Mouse (Mus musculus): Measurements from ENCODE around the gene Snx21.

Gene Snx21

DNA sequence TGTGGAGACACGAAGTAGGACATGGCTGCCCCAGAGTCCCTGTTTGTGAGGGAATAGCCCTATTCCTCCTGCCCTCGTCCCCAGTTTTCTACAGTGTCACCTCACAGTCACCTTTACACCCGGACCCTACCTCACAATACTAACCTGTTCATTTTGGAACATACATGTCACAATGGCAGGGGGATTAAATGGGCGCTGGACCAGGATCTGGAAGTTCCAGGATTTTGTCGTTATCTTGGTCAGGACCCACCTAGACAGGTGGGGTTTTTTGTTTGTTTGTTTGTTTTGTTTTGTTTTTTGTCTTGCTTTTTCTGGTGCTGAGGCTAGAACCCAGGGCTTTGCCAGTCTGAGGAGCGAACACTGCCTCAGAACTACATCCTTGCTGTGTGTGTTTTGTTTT is 42.8 kb downstream of the Snx21 start, which contains the start of gene Spata25:
TSS of gene Spata25 (minus strand) at position 101 of the 400 bp plus-strand sequence.
- DNase-seq (ENCODE audit: low read depth, low spot score), result no peak

DNA sequence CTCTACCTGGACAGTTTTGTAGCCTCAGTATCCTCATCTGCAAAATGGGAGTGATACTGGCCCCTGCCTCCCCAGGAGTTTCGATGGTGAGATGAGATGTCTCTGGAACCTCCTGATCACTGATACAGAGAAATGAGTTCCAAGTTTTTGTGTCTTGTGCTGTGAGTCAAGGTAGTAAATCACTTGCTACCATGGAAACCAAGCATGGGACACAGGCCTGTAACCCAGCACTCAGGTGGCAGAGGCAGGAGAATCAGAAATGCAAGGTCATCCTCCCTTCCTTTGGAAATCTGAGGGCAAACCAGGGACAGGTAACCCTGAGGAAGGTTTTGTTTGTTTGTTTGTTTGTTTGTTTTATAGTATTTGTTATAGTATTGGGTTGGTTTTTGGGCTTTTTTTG is 43.5 kb downstream of the Snx21 start:
- DNase-seq (ENCODE audit: low read depth, low spot score), result peak; percentile 52

DNA sequence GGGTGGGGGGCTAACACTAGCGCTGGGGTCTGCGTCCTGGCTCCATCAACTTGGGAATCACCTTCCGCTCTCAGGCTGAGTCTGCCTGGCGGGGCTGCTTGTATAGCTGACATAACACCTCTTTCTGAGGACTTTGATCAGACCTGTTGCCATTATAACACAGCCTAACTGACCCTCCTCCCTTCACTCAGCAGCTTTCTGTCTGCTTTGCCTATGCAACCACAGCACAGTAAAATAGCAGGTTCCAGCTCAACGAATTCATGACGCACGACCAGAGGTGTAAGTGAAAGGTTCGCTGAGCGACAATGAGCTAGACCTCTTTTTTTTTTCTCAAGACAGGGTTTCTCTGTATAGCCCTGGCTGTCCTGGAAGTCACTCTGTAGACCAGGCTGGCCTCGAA is 45.4 kb downstream of the Snx21 start:
- DNase-seq (ENCODE audit: low read depth, low spot score), result no peak

DNA sequence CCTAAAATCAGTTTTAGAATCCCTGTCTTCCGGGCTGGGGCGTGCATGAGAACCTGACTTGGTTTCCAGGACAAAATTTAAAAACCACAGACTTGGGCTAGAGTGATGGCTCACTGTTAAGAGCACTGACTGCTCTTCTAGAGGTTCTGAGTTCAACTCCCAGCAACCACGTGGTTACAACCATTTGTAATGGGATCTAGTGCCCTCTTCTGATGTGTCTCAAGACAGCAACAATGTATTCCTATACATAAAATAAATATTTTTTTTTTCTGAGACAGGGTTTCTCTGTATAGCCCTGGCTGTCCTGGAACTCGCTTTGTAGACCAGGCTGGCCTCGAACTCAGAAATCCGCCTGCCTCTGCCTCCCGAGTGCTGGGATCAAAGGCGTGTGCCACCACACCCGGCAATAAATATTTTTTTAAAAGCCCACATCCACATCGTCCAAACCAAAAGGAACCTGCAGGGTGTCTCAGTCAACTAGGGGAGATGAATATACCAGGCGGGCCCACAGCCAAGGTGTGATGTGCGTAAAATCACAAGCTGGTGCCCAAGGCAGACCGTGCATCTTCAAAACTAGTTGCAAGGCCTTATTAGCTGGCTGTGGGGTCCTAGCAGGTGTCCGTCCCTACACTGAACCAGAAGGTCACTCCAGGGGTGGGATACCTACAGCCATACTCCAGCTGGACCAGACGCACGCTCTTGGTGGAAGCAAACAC is 46.6 kb downstream of the Snx21 start:
- DNase-seq (ENCODE audit: low read depth, low spot score), result no peak

DNA sequence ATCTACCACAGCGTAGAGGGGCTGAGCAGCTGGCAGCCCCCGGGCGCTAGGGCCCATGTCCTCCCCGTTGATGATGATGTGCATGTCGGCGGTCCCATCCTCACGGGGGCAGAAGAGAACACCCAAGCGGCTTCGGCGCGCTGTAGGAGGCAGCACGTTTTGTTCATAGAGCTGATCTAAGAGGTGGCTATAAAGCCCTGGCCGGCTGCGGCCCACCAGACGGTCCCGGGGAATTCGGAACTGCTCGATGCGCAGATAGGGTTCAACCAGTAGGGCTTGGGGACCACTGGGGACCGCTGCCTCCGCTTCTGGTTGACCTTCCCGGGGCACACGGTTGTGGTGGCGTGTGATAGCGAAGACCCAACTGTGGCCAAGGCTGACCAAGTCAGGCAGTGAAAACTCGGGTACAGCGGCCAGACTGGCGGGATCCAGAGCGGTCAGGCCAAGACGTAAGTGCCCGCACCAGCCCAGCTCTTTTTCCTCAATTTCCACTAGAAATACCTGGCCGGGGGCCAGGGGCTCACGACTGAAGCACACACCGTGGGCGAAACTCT is 47.2 kb downstream of the Snx21 start, which contains the start of gene Ctsa:
TSS of gene Ctsa (plus strand) at position 126 of the 554 bp plus-strand sequence.
- peak; percentile 86 for DNase-seq (ENCODE audit: low read depth, low spot score)

GRCm38 (mm10) chr2:164833314-164833959 is 47.8 kb downstream of the Snx21 start, which contains the start of gene Neurl2:
TSS of gene Neurl2 (minus strand) at chr2:164833456.
- DNase-seq (ENCODE audit: low read depth, low spot score), result peak; percentile 98

DNA sequence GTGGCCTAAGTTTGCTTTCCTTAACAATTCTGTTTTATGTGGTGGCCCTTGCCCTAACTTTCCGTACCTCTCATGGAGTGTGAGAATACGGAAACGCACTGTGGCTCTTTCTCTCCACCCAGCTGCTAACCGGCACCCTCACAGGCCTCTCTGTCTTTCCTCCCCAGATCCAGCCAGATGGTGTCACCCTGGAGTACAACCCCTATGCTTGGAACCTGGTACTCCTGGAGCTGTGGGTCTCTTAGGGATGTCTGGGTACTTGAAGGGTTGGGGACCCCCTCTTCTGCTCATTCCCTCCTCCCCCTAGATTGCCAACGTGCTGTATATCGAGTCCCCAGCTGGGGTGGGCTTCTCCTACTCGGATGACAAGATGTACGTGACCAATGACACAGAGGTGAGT is 48.9 kb downstream of the Snx21 start:
- DNase-seq (ENCODE audit: low read depth, low spot score), result no peak

DNA sequence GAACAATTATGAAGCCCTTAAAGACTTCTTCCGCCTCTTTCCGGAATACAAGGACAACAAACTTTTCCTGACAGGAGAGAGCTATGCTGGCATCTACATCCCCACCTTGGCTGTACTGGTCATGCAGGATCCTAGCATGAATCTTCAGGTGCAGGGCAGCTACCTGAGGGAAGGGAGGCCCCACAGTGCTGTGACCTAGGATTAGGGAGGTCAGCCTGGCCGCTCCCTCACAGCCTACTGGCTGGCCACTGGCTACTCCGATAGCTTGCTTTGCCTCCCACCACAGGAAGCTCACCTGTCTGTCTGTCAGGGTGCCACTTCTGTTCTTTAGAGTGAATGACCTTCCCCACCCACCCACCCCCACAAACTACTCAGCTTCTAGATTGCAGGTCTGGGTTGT is 49.5 kb downstream of the Snx21 start:
- DNase-seq (ENCODE audit: low read depth, low spot score), result no peak

All from ZHBTc4 (cell line).